Mouse (Mus musculus) kidney, adult 2 months (tissue): ENCODE data around the gene Banp.

ENCODE experiments used
- CTCF ChIP-seq: fragments of 200-500 bp; conservative IDR thresholded peaks from 2 replicates; pipeline ENCODE4 v1.5.1; 2011; ENCODE audit warnings: low read depth, mild to moderate bottlenecking, control low read depth, low read length, moderate library complexity, mixed read lengths; ENCODE audit not compliant: insufficient read depth, insufficient read length
- POLR2A ChIP-seq: fragments of 200-500 bp; IDR thresholded peaks from one replicate; pipeline ENCODE4 v1.6.1; 2011; ENCODE audit warnings: low read depth, low read length, control low read depth

GRCm38 (mm10) chr8:122005422-122006204 lies 56.1 kb downstream of the Banp start:
- TF ChIP-seq CTCF (no peak), POLR2A (no peak)
